Mouse (Mus musculus) ES-CJ7 (cell line): ENCODE data around the gene Intu.

ENCODE experiments used
- DNase-seq: peaks from one replicate; pipeline ENCODE4 v3.0.0; 2011; ENCODE audit warnings: low read depth, low spot score

Gene Intu

GRCm38 (mm10) chr3:40683171-40683570 is 152.1 kb downstream of the Intu start:
- DNase-seq: no peak

- DNase-seq: no peak
These were observed 154.9 kb downstream of the Intu start for GRCm38 (mm10) chr3:40685855-40686515.

- no peak for DNase-seq
These were observed 155.8 kb downstream of the Intu start for GRCm38 (mm10) chr3:40686836-40687235.

GRCm38 (mm10) chr3:40687588-40687987 is 156.5 kb downstream of the Intu start:
- DNase-seq: no peak

- DNase-seq: no peak
These were observed 160.5 kb downstream of the Intu start for GRCm38 (mm10) chr3:40691566-40691965.

GRCm38 (mm10) chr3:40693435-40693834 is 162.3 kb downstream of the Intu start:
- DNase-seq: no peak

- DNase-seq: no peak
These were observed 162.9 kb downstream of the Intu start for GRCm38 (mm10) chr3:40693960-40694359.

- no peak for DNase-seq
These were observed 163.4 kb downstream of the Intu start for GRCm38 (mm10) chr3:40694438-40694837.

GRCm38 (mm10) chr3:40695162-40695561 is 164.1 kb downstream of the Intu start:
- no peak for DNase-seq

GRCm38 (mm10) chr3:40698834-40699233 is 167.7 kb downstream of the Intu start:
- DNase-seq: no peak

- DNase-seq: no peak
These were observed 173.8 kb downstream of the Intu start for GRCm38 (mm10) chr3:40704816-40705430.

- DNase-seq: peak; percentile 59
These were observed 177.6 kb downstream of the Intu start, which contains the start of gene Slc25a31 for GRCm38 (mm10) chr3:40708655-40709054. Gene Slc25a31, plus strand, starts transcription at chr3:40708855.

GRCm38 (mm10) chr3:40716056-40716455 is 185.0 kb downstream of the Intu start:
- no peak for DNase-seq

GRCm38 (mm10) chr3:40719022-40719421 is 187.9 kb downstream of the Intu start:
- no peak for DNase-seq

- DNase-seq: no peak
These were observed 207.4 kb downstream of the Intu start for GRCm38 (mm10) chr3:40738381-40738912.

- DNase-seq: peak; percentile 4
These were observed 213.1 kb downstream of the Intu start, which contains the start of gene Hspa4l for GRCm38 (mm10) chr3:40744024-40744835. Gene Hspa4l, plus strand, starts transcription at chr3:40744495.

GRCm38 (mm10) chr3:40744836-40745660 is 214.0 kb downstream of the Intu start:
- DNase-seq: peak; percentile 77

- peak; percentile 3 for DNase-seq
These were observed 214.8 kb downstream of the Intu start for GRCm38 (mm10) chr3:40745661-40746547.
